Mouse (Mus musculus): ENCODE measurements around the gene Lce3d. TPM values are rescaled to one million over a fixed set of nuclear protein-coding genes. Genes with fewer than 3 reads are reported as not detected.

The Lce3d gene
- polyA plus RNA-seq, 1 experiment from 2014 or later = not detected

Other genes starting within 250 kb of the Lce3d start
- gene Lce1e, start 248.3 kb upstream of the Lce3d start, polyA plus RNA-seq (2016; fragmentation: Nextera tagmentation; extraction: Ambion mirVana) = not detected in 2 replicates
- gene Lce1f, start 237.0 kb upstream of the Lce3d start, polyA plus RNA-seq (2016; fragmentation: Nextera tagmentation; extraction: Ambion mirVana) = not detected in 2 replicates
- not detected in 2 replicates for gene Gm38119, start 218.3 kb upstream of the Lce3d start, polyA plus RNA-seq (2016; fragmentation: Nextera tagmentation; extraction: Ambion mirVana)
- not detected in 2 replicates for gene Lce1g, start 205.1 kb upstream of the Lce3d start, polyA plus RNA-seq (2016; fragmentation: Nextera tagmentation; extraction: Ambion mirVana)
- not detected in 2 replicates for gene Lce1h, start 192.3 kb upstream of the Lce3d start, polyA plus RNA-seq (2016; fragmentation: Nextera tagmentation; extraction: Ambion mirVana)
- gene Lce1i, start 178.5 kb upstream of the Lce3d start, polyA plus RNA-seq (2016; fragmentation: Nextera tagmentation; extraction: Ambion mirVana) = not detected in 2 replicates
- gene Lce1j, start 166.9 kb upstream of the Lce3d start, polyA plus RNA-seq (2016; fragmentation: Nextera tagmentation; extraction: Ambion mirVana) = not detected in 2 replicates
- not detected in 2 replicates for gene Lce1k, start 149.5 kb upstream of the Lce3d start, polyA plus RNA-seq (2016; fragmentation: Nextera tagmentation; extraction: Ambion mirVana)
- not detected in 2 replicates for gene Kprp, start 130.1 kb upstream of the Lce3d start, polyA plus RNA-seq (2016; fragmentation: Nextera tagmentation; extraction: Ambion mirVana)
- gene Lce1l, start 106.1 kb upstream of the Lce3d start, polyA plus RNA-seq (2016; fragmentation: Nextera tagmentation; extraction: Ambion mirVana) = not detected in 2 replicates
- gene 2310050C09Rik, start 87.2 kb upstream of the Lce3d start, polyA plus RNA-seq (2016; fragmentation: Nextera tagmentation; extraction: Ambion mirVana) = not detected in 2 replicates
- not detected in 2 replicates for gene Lce3a, start 31.2 kb upstream of the Lce3d start, polyA plus RNA-seq (2016; fragmentation: Nextera tagmentation; extraction: Ambion mirVana)
- gene Lce3b, start 24.4 kb upstream of the Lce3d start, polyA plus RNA-seq (2016; fragmentation: Nextera tagmentation; extraction: Ambion mirVana) = not detected in 2 replicates
- not detected in 2 replicates for gene Lce3c, start 12.9 kb upstream of the Lce3d start, polyA plus RNA-seq (2016; fragmentation: Nextera tagmentation; extraction: Ambion mirVana)
- not detected in 2 replicates for gene Lce3e, start 9.7 kb downstream of the Lce3d start, polyA plus RNA-seq (2016; fragmentation: Nextera tagmentation; extraction: Ambion mirVana)
- not detected in 2 replicates for gene Lce3f, start 34.8 kb downstream of the Lce3d start, polyA plus RNA-seq (2016; fragmentation: Nextera tagmentation; extraction: Ambion mirVana)
- gene Crct1, start 58.3 kb downstream of the Lce3d start, polyA plus RNA-seq (2016; fragmentation: Nextera tagmentation; extraction: Ambion mirVana) = not detected in 2 replicates
- not detected in 2 replicates for gene Lce1m, start 61.7 kb downstream of the Lce3d start, polyA plus RNA-seq (2016; fragmentation: Nextera tagmentation; extraction: Ambion mirVana)
- not detected in 2 replicates for gene Gm4858, start 111.4 kb downstream of the Lce3d start, polyA plus RNA-seq (2016; fragmentation: Nextera tagmentation; extraction: Ambion mirVana)
- gene Crnn, start 187.4 kb downstream of the Lce3d start, polyA plus RNA-seq (2016; fragmentation: Nextera tagmentation; extraction: Ambion mirVana) = not detected in 2 replicates
- gene Flg2, start 239.9 kb downstream of the Lce3d start, polyA plus RNA-seq (2016; fragmentation: Nextera tagmentation; extraction: Ambion mirVana) = not detected in 2 replicates